Mouse (Mus musculus) urinary bladder, postnatal 10 days (tissue): ENCODE measurements around the gene Lyz2.
"Not testable (repeated sequence)": the region's sequence is repeated elsewhere in the genome, so short reads cannot be mapped to it uniquely, and the experiment has no call there.

Experiments
- DNase-seq: peaks from one replicate; pipeline ENCODE4 v3.0.0; 2022; ENCODE audit warnings: low spot score

Lyz2 gene

GRCm38 (mm10) chr10:117284578-117285520, 2.7 kb upstream of the Lyz2 start:
- no peak for DNase-seq

- no peak for DNase-seq
Observed at GRCm38 (mm10) chr10:117283871-117284577, 1.9 kb upstream of the Lyz2 start.

GRCm38 (mm10) chr10:117283196-117283595, 1.1 kb upstream of the Lyz2 start:
- DNase-seq = not testable (repeated sequence)

- DNase-seq = no peak
Observed at GRCm38 (mm10) chr10:117282551-117282950, 430 bp upstream of the Lyz2 start.

GRCm38 (mm10) chr10:117281381-117281920, 670 bp downstream of the Lyz2 start:
- DNase-seq = no peak

GRCm38 (mm10) chr10:117280000-117280399, 2.1 kb downstream of the Lyz2 start:
- DNase-seq = no peak

GRCm38 (mm10) chr10:117278510-117278909, 3.6 kb downstream of the Lyz2 start:
- not testable (repeated sequence) for DNase-seq

GRCm38 (mm10) chr10:117277779-117278178, 4.3 kb downstream of the Lyz2 start:
- not testable (repeated sequence) for DNase-seq

- no peak for DNase-seq
Observed at GRCm38 (mm10) chr10:117275681-117276369, 6.3 kb downstream of the Lyz2 start.

GRCm38 (mm10) chr10:117274645-117275044, 7.5 kb downstream of the Lyz2 start:
- DNase-seq = not testable (repeated sequence)

GRCm38 (mm10) chr10:117272023-117272422, 10.1 kb downstream of the Lyz2 start:
- no peak for DNase-seq

GRCm38 (mm10) chr10:117259870-117260269, 22.3 kb downstream of the Lyz2 start:
- DNase-seq = no peak

- no peak for DNase-seq
Observed at GRCm38 (mm10) chr10:117238603-117239002, 43.5 kb downstream of the Lyz2 start, which contains the start of gene 9530003J23Rik. Gene 9530003J23Rik (minus strand): TSS chr10:117238703.

- DNase-seq = no peak
Observed at GRCm38 (mm10) chr10:117235866-117236265, 46.3 kb downstream of the Lyz2 start.

- no peak for DNase-seq
Observed at GRCm38 (mm10) chr10:117234825-117235224, 47.3 kb downstream of the Lyz2 start.

GRCm38 (mm10) chr10:117229826-117230225, 52.3 kb downstream of the Lyz2 start:
- no peak for DNase-seq
